Mouse (Mus musculus) spleen, embryonic (tissue): ENCODE data around the gene Ddc.

ENCODE experiments used
- CTCF ChIA-PET: fragments of 350-600 bp; sonication (Branson Sonifier 250); formaldehyde crosslinking; loops from one replicate; lab custom pipeline; 2022; lab: Charles Lee

Gene Ddc

GRCm38 (mm10) chr11:11897645-11898357 is at the start of gene Ddc:
TSS of gene Ddc (minus strand) at chr11:11898144.
- CTCF ChIA-PET = no interaction called here

GRCm38 (mm10) chr11:11945766-11946165 is 47.8 kb upstream of the Ddc start:
- CTCF ChIA-PET = no interaction called here

- CTCF ChIA-PET = no interaction called here
Observed at GRCm38 (mm10) chr11:11944814-11945213, 46.9 kb upstream of the Ddc start.

- CTCF ChIA-PET = no interaction called here
Observed at GRCm38 (mm10) chr11:11944082-11944349, 46.1 kb upstream of the Ddc start.

GRCm38 (mm10) chr11:11943240-11944081 is 45.5 kb upstream of the Ddc start:
- CTCF ChIA-PET = no interaction called here

GRCm38 (mm10) chr11:11942320-11943217 is 44.6 kb upstream of the Ddc start:
- CTCF ChIA-PET = interaction anchor here (0.6 to 1.1 kb wide), 2 partner anchors 8 to 9 kb away, joined by 3 read pairs; no protein-coding TSS in a partner anchor

- CTCF ChIA-PET = interaction anchor here (0.5 to 1.1 kb wide), 2 partner anchors 11 to 132 kb away, joined by 3 read pairs; no protein-coding TSS in a partner anchor
Observed at GRCm38 (mm10) chr11:11940833-11941681, 43.1 kb upstream of the Ddc start.

GRCm38 (mm10) chr11:11939611-11940010 is 41.7 kb upstream of the Ddc start:
- CTCF ChIA-PET = no interaction called here

- CTCF ChIA-PET = no interaction called here
Observed at GRCm38 (mm10) chr11:11938591-11938990, 40.6 kb upstream of the Ddc start.

GRCm38 (mm10) chr11:11937340-11938030 is 39.5 kb upstream of the Ddc start:
- CTCF ChIA-PET = no interaction called here

GRCm38 (mm10) chr11:11934808-11935207 is 36.9 kb upstream of the Ddc start:
- CTCF ChIA-PET = no interaction called here

GRCm38 (mm10) chr11:11932102-11932789 is 34.3 kb upstream of the Ddc start:
- CTCF ChIA-PET = no interaction called here

GRCm38 (mm10) chr11:11931688-11932087 is 33.7 kb upstream of the Ddc start:
- CTCF ChIA-PET = no interaction called here

GRCm38 (mm10) chr11:11930527-11930926 is 32.6 kb upstream of the Ddc start:
- CTCF ChIA-PET = no interaction called here

- CTCF ChIA-PET = no interaction called here
Observed at GRCm38 (mm10) chr11:11929059-11929458, 31.1 kb upstream of the Ddc start.

GRCm38 (mm10) chr11:11928586-11928985 is 30.6 kb upstream of the Ddc start:
- CTCF ChIA-PET = no interaction called here

GRCm38 (mm10) chr11:11923900-11924299 is 26.0 kb upstream of the Ddc start:
- CTCF ChIA-PET = no interaction called here

- CTCF ChIA-PET = no interaction called here
Observed at GRCm38 (mm10) chr11:11923345-11923744, 25.4 kb upstream of the Ddc start.

- CTCF ChIA-PET = no interaction called here
Observed at GRCm38 (mm10) chr11:11922106-11922505, 24.2 kb upstream of the Ddc start.
